Mouse (Mus musculus): ENCODE data around the gene Rab11fip4. TPM values are rescaled to one million over a fixed set of nuclear protein-coding genes. Genes with fewer than 3 reads are reported as not detected.

Rab11fip4 gene
- total RNA-seq, 2 experiments from 2014 or later: 0.03 TPM; not detected in 1

GRCm38 (mm10) chr11:79703885-79704291 lies 112.9 kb downstream of the Rab11fip4 start:
- intact Hi-C loops (cut with DNase I): no loop called here
- DNase-seq: no peak

GRCm38 (mm10) chr11:79704318-79705150 lies 113.5 kb downstream of the Rab11fip4 start:
- peak; percentile 98 for DNase-seq
- intact Hi-C loops (cut with DNase I): no loop called here

- intact Hi-C loops (cut with DNase I): no loop called here
- DNase-seq: no peak
These were observed 116.1 kb downstream of the Rab11fip4 start for GRCm38 (mm10) chr11:79707084-79707483.

- intact Hi-C loops (cut with DNase I): loop anchor here (2.0 kb wide), 2 partner anchors 28 to 210 kb away; no protein-coding TSS in a partner anchor
- DNase-seq: peak; percentile 89 to 95
These were observed 120.1 kb downstream of the Rab11fip4 start for GRCm38 (mm10) chr11:79710868-79711765.

GRCm38 (mm10) chr11:79711766-79712369 lies 120.9 kb downstream of the Rab11fip4 start:
- peak; percentile 28 to 42 for DNase-seq
- intact Hi-C loops (cut with DNase I): loop anchor here (1.0 to 2.0 kb wide), 3 partner anchors 27 to 209 kb away; no protein-coding TSS in a partner anchor

- no peak for DNase-seq
- intact Hi-C loops (cut with DNase I): no loop called here
These were observed 122.2 kb downstream of the Rab11fip4 start for GRCm38 (mm10) chr11:79713184-79713583.

GRCm38 (mm10) chr11:79713678-79714077 lies 122.7 kb downstream of the Rab11fip4 start:
- DNase-seq: no peak
- intact Hi-C loops (cut with DNase I): no loop called here

GRCm38 (mm10) chr11:79714082-79714742 lies 123.2 kb downstream of the Rab11fip4 start:
- DNase-seq: no peak
- intact Hi-C loops (cut with DNase I): no loop called here

- no peak for DNase-seq
- intact Hi-C loops (cut with DNase I): no loop called here
These were observed 123.7 kb downstream of the Rab11fip4 start for GRCm38 (mm10) chr11:79714743-79715110.

- intact Hi-C loops (cut with DNase I): no loop called here
- peak in 1 of 2 experiments; percentile 20 for DNase-seq
These were observed 124.3 kb downstream of the Rab11fip4 start for GRCm38 (mm10) chr11:79715316-79715715.

GRCm38 (mm10) chr11:79715733-79716452 lies 124.9 kb downstream of the Rab11fip4 start:
- no peak for DNase-seq
- intact Hi-C loops (cut with DNase I): no loop called here

- intact Hi-C loops (cut with DNase I): no loop called here
- DNase-seq: no peak
These were observed 125.4 kb downstream of the Rab11fip4 start for GRCm38 (mm10) chr11:79716453-79716749.

GRCm38 (mm10) chr11:79717271-79717670 lies 126.3 kb downstream of the Rab11fip4 start:
- intact Hi-C loops (cut with DNase I): no loop called here
- no peak for DNase-seq

- intact Hi-C loops (cut with DNase I): no loop called here
- no peak for DNase-seq
These were observed 126.8 kb downstream of the Rab11fip4 start for GRCm38 (mm10) chr11:79717801-79718200.

- intact Hi-C loops (cut with DNase I): no loop called here
- no peak for DNase-seq
These were observed 127.2 kb downstream of the Rab11fip4 start for GRCm38 (mm10) chr11:79718202-79718601.

GRCm38 (mm10) chr11:79718829-79719346 lies 127.9 kb downstream of the Rab11fip4 start:
- no peak for DNase-seq
- intact Hi-C loops (cut with DNase I): no loop called here

- intact Hi-C loops (cut with DNase I): no loop called here
- no peak for DNase-seq
These were observed 129.7 kb downstream of the Rab11fip4 start for GRCm38 (mm10) chr11:79720737-79721136.

GRCm38 (mm10) chr11:79722811-79723210 lies 131.8 kb downstream of the Rab11fip4 start:
- no peak for DNase-seq
- intact Hi-C loops (cut with DNase I): no loop called here

- DNase-seq: no peak
- intact Hi-C loops (cut with DNase I): no loop called here
These were observed 134.0 kb downstream of the Rab11fip4 start for GRCm38 (mm10) chr11:79725005-79725404.

All from heart, postnatal 36 days (tissue).